Mouse (Mus musculus): Measurements from ENCODE around the gene Padi6.

- TF ChIP-seq GATA1 (IDR thresholded peaks at IDR 0.05; ENCODE audit: borderline replicate concordance, low read length) = no peak
- TF ChIP-seq FLI1 (IDR thresholded peaks at IDR 0.05; ENCODE audit: low read length) = no peak
Measured at GRCm38 (mm10) chr4:140703636-140704035, 38.8 kb downstream of the Padi6 start.
